26 mouse cellular contexts compared by ENCODE assay signal in the genomic region with DNA sequence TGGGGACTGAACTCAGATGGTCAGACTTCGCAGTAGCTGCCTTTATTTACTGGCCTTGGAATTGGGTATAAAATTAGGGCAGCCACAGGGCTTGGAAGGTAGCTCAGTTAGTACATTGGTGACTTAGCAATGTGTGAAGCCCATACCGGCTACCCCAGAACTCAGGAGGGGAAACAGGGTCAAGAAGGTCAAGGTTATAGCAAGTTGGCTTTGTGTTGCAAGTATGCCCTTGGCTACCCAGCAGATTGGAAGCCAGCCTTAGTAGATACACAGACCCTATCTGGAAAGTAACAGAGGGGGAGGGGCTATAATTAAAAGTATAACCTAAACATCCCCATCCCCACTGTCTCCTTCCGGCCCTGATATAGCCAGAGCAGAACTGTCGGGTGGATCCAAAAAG.
"Had no signal": no experiment of that assay in that cellular context is flagged by ENCODE, and none has a peak within 500 bp of the region (broad histone marks: within the 10 kb centered on the region; RNA-seq: fewer than 3 reads in every experiment).

No protein-coding gene starts in this region.

- H3K27ac ChIP-seq: gastrocnemius, adult 2 months; heart, embryonic 10.5 days; hindbrain, embryonic 10.5 days; hindbrain, embryonic 12.5 days; hindbrain, embryonic 14.5 days; intestine, embryonic 15.5 days; left cerebral cortex, adult 2 months; limb, embryonic 10.5 days; limb, embryonic 12.5 days; liver, embryonic 13.5 days; liver, embryonic 15.5 days had no signal

- DNase-seq: gastrocnemius, adult 2 months; gastrocnemius, postnatal 10 days; gastrocnemius, postnatal 25 days; heart, adult 18-20 months; heart, postnatal 10 days; heart, postnatal 4 days; kidney, adult 18-20 months; kidney, adult 8-10 months; kidney, postnatal 14 days; kidney, postnatal 36 days; liver; liver, embryonic 13.5 days had no signal

- H3K9me3 ChIP-seq: heart, embryonic 10.5 days; heart, embryonic 12.5 days; hindbrain, embryonic 10.5 days; hindbrain, embryonic 12.5 days; intestine, embryonic 15.5 days; limb, embryonic 10.5 days; limb, embryonic 12.5 days; liver, embryonic 13.5 days; liver, embryonic 15.5 days had no signal

- H3K36me3 ChIP-seq: heart, embryonic 10.5 days; heart, embryonic 12.5 days; hindbrain, embryonic 10.5 days; hindbrain, embryonic 12.5 days; intestine, embryonic 15.5 days; limb, embryonic 10.5 days; limb, embryonic 12.5 days; liver, embryonic 13.5 days; liver, embryonic 15.5 days had no signal

- H3K4me3 ChIP-seq: gastrocnemius, adult 2 months; heart, embryonic 10.5 days; heart, embryonic 12.5 days; hindbrain, embryonic 10.5 days; hindbrain, embryonic 12.5 days; intestine, embryonic 15.5 days; left cerebral cortex, adult 2 months; limb, embryonic 10.5 days; limb, embryonic 12.5 days; liver, embryonic 13.5 days; liver, embryonic 15.5 days had no signal

- H3K4me2 ChIP-seq: heart, embryonic 12.5 days; hindbrain, embryonic 12.5 days; hindbrain, embryonic 14.5 days; intestine, embryonic 15.5 days; limb, embryonic 12.5 days; liver, embryonic 11.5 days; liver, embryonic 13.5 days; liver, embryonic 15.5 days had no signal

- ATAC-seq: hindbrain, embryonic 16.5 days; inflammation-experienced regulatory T-cells, adult 6 months; intestine, embryonic 15.5 days; intestine, postnatal 0 days had no signal

- H3K27me3 ChIP-seq: heart, embryonic 12.5 days; hindbrain, embryonic 12.5 days; intestine, embryonic 15.5 days; liver, embryonic 13.5 days; liver, embryonic 15.5 days had no signal

- H3K9ac ChIP-seq: heart, embryonic 12.5 days; hindbrain, embryonic 12.5 days; hindbrain, embryonic 14.5 days; intestine, embryonic 15.5 days; limb, embryonic 12.5 days; liver, embryonic 13.5 days; liver, embryonic 15.5 days had no signal
